Mouse (Mus musculus) left cerebral cortex, adult 9 months (tissue): ENCODE results near the gene Megf9.

Experiments used
- DNase-seq, 2 experiments: peaks; one replicate each; pipeline ENCODE4 v3.0.0; 2022; ENCODE audit warnings: low spot score in 2 of 2

The Megf9 gene

DNA sequence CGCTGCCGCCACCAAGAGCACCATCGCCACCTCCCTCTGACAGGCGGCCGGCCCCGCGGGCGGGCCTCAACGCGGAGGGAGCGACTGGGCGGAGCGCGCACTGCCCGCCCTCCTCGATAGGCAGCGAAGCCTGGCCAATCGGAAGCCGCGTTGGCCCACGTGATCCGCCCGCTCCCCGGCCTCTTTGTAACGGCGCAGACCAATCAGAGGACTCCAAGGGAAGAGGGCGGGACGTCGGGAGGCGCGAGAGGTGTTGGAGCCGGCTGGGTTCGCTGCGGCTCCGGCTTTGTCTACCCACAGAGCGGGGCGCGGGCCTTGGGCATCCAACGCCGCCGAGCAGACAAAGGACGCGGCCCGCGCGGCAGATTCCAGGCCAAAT is at the start of gene Megf9:
Gene Megf9 (minus strand): TSS at position 105 of the 379 bp plus-strand sequence.
- peak; percentile 95 to 98 for DNase-seq

GRCm38 (mm10) chr4:70579654-70580053 is 44.9 kb upstream of the Megf9 start:
- DNase-seq = peak in 1 of 2 experiments; percentile 66

- no peak for DNase-seq
Observed at GRCm38 (mm10) chr4:70578301-70578700, 43.5 kb upstream of the Megf9 start.

DNA sequence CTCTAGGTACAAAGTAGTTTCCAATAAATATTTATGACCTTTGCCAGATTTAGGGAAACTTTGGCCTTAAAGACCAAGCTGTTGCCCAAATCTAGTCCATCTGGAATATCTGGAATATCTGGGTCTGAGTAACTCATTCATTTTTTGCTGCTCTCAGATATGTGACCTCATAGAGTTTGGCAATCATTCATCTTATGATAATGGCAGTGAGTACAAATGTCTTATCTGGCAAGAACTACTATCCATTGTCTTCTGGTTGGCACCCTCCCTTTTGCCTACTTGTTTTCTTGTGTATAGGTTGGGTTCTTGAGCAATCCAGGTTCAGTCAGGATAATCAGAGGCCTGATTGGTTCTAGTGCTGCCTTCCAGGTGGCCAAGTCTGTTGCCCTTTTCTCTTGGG is 41.3 kb upstream of the Megf9 start:
- no peak for DNase-seq

GRCm38 (mm10) chr4:70573926-70574325 is 39.1 kb upstream of the Megf9 start:
- DNase-seq = no peak

GRCm38 (mm10) chr4:70553888-70554287 is 19.1 kb upstream of the Megf9 start:
- no peak for DNase-seq

GRCm38 (mm10) chr4:70553230-70553797 is 18.5 kb upstream of the Megf9 start:
- DNase-seq = no peak

DNA sequence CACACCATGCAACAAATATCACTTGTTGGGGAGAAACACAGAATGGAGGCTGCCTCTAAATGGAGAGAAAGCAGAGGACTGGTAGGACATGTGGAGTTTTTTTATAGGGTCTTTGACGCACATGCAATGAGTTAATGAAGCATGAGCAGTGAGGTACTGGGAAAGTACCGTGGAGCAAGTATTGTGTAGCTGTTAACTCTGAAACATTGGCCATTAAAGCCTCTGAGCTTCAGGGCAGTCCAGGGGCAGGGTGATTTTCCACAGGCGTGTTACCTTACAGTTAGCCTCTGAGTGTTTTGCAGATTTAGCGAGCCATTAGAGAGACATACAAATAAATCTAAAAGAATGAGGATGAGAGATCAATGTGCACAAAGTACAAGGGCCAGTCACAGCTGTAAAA is 17.3 kb upstream of the Megf9 start:
- no peak for DNase-seq

GRCm38 (mm10) chr4:70547411-70548148 is 12.8 kb upstream of the Megf9 start:
- no peak for DNase-seq

DNA sequence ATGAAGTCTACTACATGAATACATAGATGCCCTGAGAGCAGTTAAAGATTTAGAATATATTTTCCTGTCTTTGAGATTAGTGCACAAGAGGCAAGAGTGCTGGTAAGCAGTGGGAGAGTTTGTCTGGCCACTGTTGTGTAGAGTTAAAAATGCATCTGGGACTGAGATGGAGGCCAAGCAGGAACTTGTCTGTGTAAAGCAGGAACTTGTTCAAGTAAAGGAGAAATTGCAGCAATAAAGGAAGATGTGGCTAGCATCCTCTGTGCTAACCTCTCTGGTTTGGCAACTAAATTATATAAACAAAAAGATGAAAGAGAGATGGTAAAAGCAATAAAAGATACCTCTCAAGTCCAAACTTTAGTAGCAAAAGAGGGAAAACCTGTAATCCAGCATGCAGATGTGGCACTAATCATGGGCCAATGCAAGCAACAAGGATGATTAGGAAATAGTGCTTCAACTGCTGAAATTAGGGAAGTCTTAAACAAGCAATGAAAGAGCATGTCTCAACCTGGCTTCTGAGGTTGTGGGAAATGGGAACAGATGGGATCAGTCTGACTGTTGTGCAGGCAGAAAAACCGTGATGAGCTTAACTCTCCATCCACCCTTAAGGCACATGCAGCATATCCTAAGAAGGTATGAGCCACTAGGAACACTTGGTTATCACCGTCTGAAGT is 11.2 kb upstream of the Megf9 start:
- DNase-seq = no peak

DNA sequence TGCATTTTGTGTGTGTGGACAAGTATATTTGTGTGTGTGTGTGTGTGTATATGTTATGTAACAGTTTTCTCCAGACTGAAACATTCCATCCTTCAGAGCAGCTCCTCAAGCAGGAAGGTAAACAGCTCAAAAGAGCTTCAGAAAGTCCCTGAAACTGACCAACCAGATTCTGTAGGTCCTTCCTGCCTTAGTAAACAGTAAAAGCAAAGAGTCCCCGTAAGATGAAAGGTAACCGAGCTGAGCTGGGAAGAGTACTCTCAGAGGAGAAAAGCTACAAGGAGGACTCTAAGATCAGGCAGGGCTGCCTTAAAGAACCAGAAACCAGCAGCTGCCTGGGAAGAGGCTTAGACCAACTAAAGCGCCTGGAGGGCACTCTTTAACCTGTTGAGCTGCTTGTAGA is 9.6 kb upstream of the Megf9 start:
- no peak for DNase-seq

DNA sequence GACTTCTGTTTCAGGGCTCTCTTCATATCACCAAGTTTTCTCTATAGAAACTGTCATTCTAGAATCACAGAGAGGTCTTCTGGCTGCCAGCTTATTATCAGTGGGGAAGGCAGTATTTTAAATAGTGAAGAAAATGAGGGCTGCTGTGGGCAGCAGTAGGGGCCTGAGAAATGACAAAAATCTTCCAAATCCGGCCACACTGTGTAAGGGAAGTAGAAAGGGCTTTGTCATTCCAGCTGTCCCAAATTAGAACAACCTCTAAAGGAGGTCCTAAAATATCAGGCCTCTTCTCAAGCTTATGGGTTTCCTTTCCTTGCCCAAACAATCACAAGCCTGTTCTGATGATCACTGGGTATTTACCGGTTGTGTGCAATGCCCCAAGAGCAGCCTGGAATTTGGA is 7.6 kb upstream of the Megf9 start:
- DNase-seq = no peak

- DNase-seq = no peak
Observed at GRCm38 (mm10) chr4:70540743-70541142, 5.9 kb upstream of the Megf9 start.

DNA sequence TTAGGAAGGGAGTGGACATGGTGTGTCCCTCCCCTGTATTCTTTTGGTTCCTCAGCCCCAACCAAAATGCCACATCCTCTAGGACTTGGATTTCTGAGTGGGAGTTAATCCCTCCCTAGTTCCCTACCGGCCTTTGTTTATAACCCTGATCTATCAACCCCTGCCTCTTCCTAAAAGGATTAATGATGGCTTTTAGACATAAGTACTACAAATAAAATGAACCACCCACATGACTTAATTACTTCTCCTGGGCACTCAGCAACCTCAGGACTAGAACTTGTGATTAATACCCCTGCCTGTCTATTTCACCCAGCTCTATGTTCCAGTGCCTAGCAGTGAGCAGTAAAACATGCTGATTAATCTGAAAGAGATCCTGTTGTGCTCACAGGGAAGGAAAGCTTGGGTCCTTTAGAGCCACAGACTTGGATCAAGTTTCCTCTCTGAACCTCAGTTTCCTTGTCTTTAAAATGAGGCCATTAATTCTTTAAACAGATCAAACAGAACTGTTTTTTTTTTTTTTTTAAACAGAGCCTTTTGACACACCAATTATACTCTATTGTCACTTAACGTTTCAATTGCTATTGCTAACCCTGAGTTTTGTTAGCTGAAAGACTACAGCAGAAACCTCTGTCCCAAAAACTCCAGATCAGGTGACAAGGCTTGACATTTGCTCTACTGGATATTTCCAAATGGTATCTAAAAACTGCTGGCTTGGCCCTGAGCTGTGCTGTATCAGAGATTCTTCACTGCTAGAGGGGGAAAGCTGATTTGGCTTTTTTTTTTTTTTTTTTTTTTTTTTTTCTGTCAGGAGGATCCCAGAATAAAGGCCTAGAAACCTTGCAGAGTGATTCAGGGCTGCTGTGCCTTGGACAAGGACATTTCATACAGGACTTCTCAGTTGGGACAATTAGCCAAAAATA is 2.1 kb upstream of the Megf9 start:
- no peak for DNase-seq

- DNase-seq = peak in 1 of 2 experiments; percentile 32
Observed at GRCm38 (mm10) chr4:70535711-70536311, 1.0 kb upstream of the Megf9 start.

DNA sequence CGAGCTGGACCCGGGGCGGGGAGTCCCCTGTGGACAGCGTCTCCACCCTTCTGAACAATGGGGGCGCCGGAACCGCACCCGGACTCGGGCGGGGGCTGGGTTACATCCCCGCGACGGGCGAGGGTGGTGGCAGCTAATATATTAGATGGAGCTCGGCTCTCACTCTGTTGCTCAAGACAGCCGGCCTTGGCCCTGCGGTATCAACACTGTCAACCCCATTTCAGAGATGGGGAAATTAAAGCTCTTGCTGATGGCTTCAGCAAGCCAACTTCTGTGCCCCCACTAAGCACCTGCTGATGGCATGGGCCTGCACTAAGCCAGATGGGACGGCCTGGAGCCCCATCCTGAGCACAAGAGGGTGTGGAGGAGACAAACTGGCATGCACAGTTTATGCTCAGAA is 494 bp upstream of the Megf9 start:
- DNase-seq = no peak

GRCm38 (mm10) chr4:70534078-70534890 is 511 bp downstream of the Megf9 start:
- DNase-seq = peak in 1 of 2 experiments; percentile 40

- DNase-seq = no peak
Observed at GRCm38 (mm10) chr4:70533056-70533805, 1.6 kb downstream of the Megf9 start.

DNA sequence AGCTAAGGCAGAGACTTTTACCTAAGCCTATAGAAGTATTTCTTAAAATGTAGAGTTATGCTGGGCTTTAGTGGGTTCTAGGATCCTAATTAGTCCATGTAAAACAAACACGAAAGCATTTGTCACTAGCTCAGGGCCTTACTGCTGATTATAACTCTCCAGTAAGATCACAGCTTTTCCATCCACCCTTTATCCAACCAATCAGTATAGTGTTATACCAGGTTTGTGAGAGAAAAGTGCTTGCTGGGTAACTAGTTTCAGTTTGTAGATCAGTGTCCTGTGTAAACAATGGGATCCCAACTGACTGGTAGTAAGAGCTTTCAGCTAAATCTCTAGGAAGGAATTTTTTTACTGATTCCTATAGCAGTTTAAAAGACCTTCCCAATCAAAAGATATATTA is 3.8 kb downstream of the Megf9 start:
- DNase-seq = no peak

- DNase-seq = no peak
Observed at GRCm38 (mm10) chr4:70528622-70529021, 6.2 kb downstream of the Megf9 start.
